Mouse (Mus musculus) gastrocnemius, postnatal 25 days (tissue): ENCODE results near the gene Fam13a. TPM values are rescaled to one million over a fixed set of nuclear protein-coding genes. Genes with fewer than 3 reads are reported as not detected.

Experiments
- total RNA-seq, 2 experiments: library from RNA; stranded (reverse); gene quantifications; 1 replicate in 1 of 2; 2 replicates in 1 of 2; pipeline ENCODE4 v1.2.3; 2021

Gene Fam13a
- total RNA-seq, 2 experiments from 2014 or later = 8.6 to 18.1 TPM

Other genes starting within 250 kb of the Fam13a start
- 10 to 100 TPM; 30.2 to 51.7 TPM for gene Herc3, start 193.1 kb downstream of the Fam13a start, total RNA-seq
- gene Nap1l5, start 117.5 kb downstream of the Fam13a start, total RNA-seq = under 1 TPM; 0.15 to 0.24 TPM
- gene Tigd2, start 184.3 kb upstream of the Fam13a start, total RNA-seq = 1 to 10 TPM; 8.5 to 9.1 TPM